Mouse (Mus musculus): Measurements from ENCODE around the gene Stoml3. TPM values are rescaled to one million over a fixed set of nuclear protein-coding genes. Genes with fewer than 3 reads are reported as not detected.

The Stoml3 gene
- total and polyA plus RNA-seq, 3 experiments = not detected

DNA sequence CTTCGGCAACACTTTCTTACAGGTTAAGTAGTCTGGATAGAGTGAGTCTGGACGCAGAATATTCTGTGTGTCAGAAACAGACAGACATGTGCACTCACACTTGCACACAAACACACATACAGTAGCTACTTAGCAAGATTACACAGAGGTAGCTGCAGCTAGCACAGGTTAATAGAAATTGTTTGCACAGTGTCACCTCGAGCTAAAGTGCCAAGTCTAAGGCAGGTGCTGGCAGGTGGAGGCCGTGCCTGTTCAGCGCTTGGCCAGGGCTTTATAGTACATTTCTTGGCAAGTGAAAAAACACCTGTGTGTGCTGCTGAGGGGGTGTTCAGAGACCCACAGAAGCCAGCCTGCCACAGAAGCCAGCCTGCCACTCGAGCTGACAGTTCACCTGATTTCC, 41.9 kb downstream of the Stoml3 start:
- TF ChIP-seq USF2 (conservative IDR thresholded peaks at IDR 0.05; ENCODE audit: low read depth, low read length) (no peak), JUN (IDR thresholded peaks at IDR 0.05; ENCODE audit: insufficient read depth, low read depth, low read length) (no peak), E2F4 (IDR thresholded peaks at IDR 0.05; ENCODE audit: insufficient replicate concordance, low read depth, low read length) (no peak), PAX5 (IDR thresholded peaks at IDR 0.05; ENCODE audit: low read length) (no peak), POLR2A (IDR thresholded peaks at IDR 0.05; ENCODE audit: low read depth, low read length) (no peak), MAX (IDR thresholded peaks at IDR 0.05; ENCODE audit: low read length) (no peak), SIN3A (IDR thresholded peaks at IDR 0.05; ENCODE audit: low read length) (no peak), ETS1 (conservative IDR thresholded peaks at IDR 0.05; ENCODE audit: low read depth, low read length) (no peak), RCOR1 (conservative IDR thresholded peaks at IDR 0.05; ENCODE audit: low read depth, low read length) (no peak), EP300 (IDR thresholded peaks at IDR 0.05; ENCODE audit: low read length) (no peak), ZKSCAN1 (IDR thresholded peaks at IDR 0.05; ENCODE audit: borderline replicate concordance, low read depth, low read length) (no peak), SMC3 (IDR thresholded peaks at IDR 0.05; ENCODE audit: low read depth, low read length) (no peak), KAT2A (IDR thresholded peaks at IDR 0.05; ENCODE audit: insufficient replicate concordance, low read length) (no peak), IRF4 (IDR thresholded peaks at IDR 0.05; ENCODE audit: low read depth, low read length) (no peak)
- dilution Hi-C loops (cut with MboI; ENCODE audit: extremely low pct_ligation_motif_present, extremely low pct_unique_long_range_greater_than_20kb, low sequenced_read_pairs) (no loop called here), in situ Hi-C loops (cut with MboI; ENCODE audit: low pct_ligation_motif_present, low pct_unique_long_range_greater_than_20kb, low sequenced_read_pairs) (no loop called here)
- H3K36me3 ChIP-seq (replicated peaks in 1 of 2; ENCODE audit: control insufficient read depth in 1 of 2, insufficient read depth in 1 of 2, low read length in 1 of 2) = no peaks in the 10 kb centered on the region
- no peak for DNase-seq (ENCODE audit: extremely low read depth)
- H3K79me2 ChIP-seq (replicated peaks; ENCODE audit: control insufficient read depth, extremely low read depth, insufficient read depth, poor library complexity, severe bottlenecking) = no peaks in the 10 kb centered on the region
- H3K4me2 ChIP-seq (ENCODE audit: insufficient read depth, low read depth, poor library complexity, severe bottlenecking) = no peak overlapping the region
- no peaks in the 10 kb centered on the region for H3K9me3 ChIP-seq (replicated peaks; ENCODE audit: low read length)
- no peaks in the 10 kb centered on the region for H3K27me3 ChIP-seq (replicated peaks)
- no peak overlapping the region for H3K9ac ChIP-seq (ENCODE audit: insufficient read depth, low read depth)
- H3K27ac ChIP-seq (ENCODE audit: insufficient read depth, low read depth) = no peak overlapping the region
- no peak overlapping the region for H3K4me3 ChIP-seq (replicated peaks in 1 of 3; ENCODE audit: low read depth in 2 of 3, low read length in 2 of 3, poor library complexity in 1 of 3)
- H3K4me1 ChIP-seq (ENCODE audit: control insufficient read depth in 1 of 2, insufficient read depth in 2 of 2) = peaks cover 0 to 4% of the 10 kb centered on the region in 2 experiments; a peak in 2 of 4 replicates

- Histone ChIP-seq H3K36me3 (replicated peaks in 1 of 2; ENCODE audit: control insufficient read depth in 1 of 2, insufficient read depth in 1 of 2, low read length in 1 of 2) (no peaks in the 10 kb centered on the region), H3K4me2 (ENCODE audit: insufficient read depth, low read depth, poor library complexity, severe bottlenecking) (no peak overlapping the region), H3K79me2 (replicated peaks; ENCODE audit: control insufficient read depth, extremely low read depth, insufficient read depth, poor library complexity, severe bottlenecking) (no peaks in the 10 kb centered on the region), H3K9me3 (replicated peaks; ENCODE audit: low read length) (no peaks in the 10 kb centered on the region), H3K4me3 (replicated peaks in 1 of 3; ENCODE audit: low read depth in 2 of 3, low read length in 2 of 3, poor library complexity in 1 of 3) (no peak overlapping the region), H3K27ac (ENCODE audit: insufficient read depth, low read depth) (no peak overlapping the region), H3K9ac (ENCODE audit: insufficient read depth, low read depth) (no peak overlapping the region), H3K27me3 (replicated peaks) (no peaks in the 10 kb centered on the region), H3K4me1 (ENCODE audit: control insufficient read depth in 1 of 2, insufficient read depth in 2 of 2) (no peaks in the 10 kb centered on the region)
- in situ Hi-C loops (cut with MboI; ENCODE audit: low pct_ligation_motif_present, low pct_unique_long_range_greater_than_20kb, low sequenced_read_pairs) (no loop called here), dilution Hi-C loops (cut with MboI; ENCODE audit: extremely low pct_ligation_motif_present, extremely low pct_unique_long_range_greater_than_20kb, low sequenced_read_pairs) (no loop called here)
- no peak for TF ChIP-seq MAFK (IDR thresholded peaks at IDR 0.05; ENCODE audit: insufficient replicate concordance, low read length)
- no peak for TF ChIP-seq ZKSCAN1 (IDR thresholded peaks at IDR 0.05; ENCODE audit: borderline replicate concordance, low read depth, low read length)
- TF ChIP-seq NRF1 (IDR thresholded peaks at IDR 0.05; ENCODE audit: low read depth, low read length) = no peak
- no peak for TF ChIP-seq RAD21 (IDR thresholded peaks at IDR 0.05; ENCODE audit: low read depth, low read length)
- TF ChIP-seq CHD1 (IDR thresholded peaks at IDR 0.05; ENCODE audit: low read depth, low read length) = no peak
- no peak for TF ChIP-seq ZMIZ1 (IDR thresholded peaks at IDR 0.05; ENCODE audit: low read depth, low read length)
- TF ChIP-seq SIN3A (IDR thresholded peaks at IDR 0.05; ENCODE audit: low read length) = no peak
- no peak for TF ChIP-seq NELFE (IDR thresholded peaks at IDR 0.05; ENCODE audit: low read depth, low read length)
- TF ChIP-seq KAT2A (IDR thresholded peaks at IDR 0.05; ENCODE audit: insufficient replicate concordance, low read length) = no peak
- no peak for TF ChIP-seq MXI1 (IDR thresholded peaks at IDR 0.05; ENCODE audit: low read depth, low read length)
- no peak for TF ChIP-seq PAX5 (IDR thresholded peaks at IDR 0.05; ENCODE audit: low read length)
- TF ChIP-seq GABPA (IDR thresholded peaks at IDR 0.05; ENCODE audit: insufficient replicate concordance, low read depth, low read length) = no peak
- TF ChIP-seq USF2 (conservative IDR thresholded peaks at IDR 0.05; ENCODE audit: low read depth, low read length) = no peak
- no peak for TF ChIP-seq USF1 (IDR thresholded peaks at IDR 0.05; ENCODE audit: low read depth, low read length)
- no peak for TF ChIP-seq MYC (IDR thresholded peaks at IDR 0.05; ENCODE audit: low read depth, low read length)
- no peak for TF ChIP-seq MAX (IDR thresholded peaks at IDR 0.05; ENCODE audit: low read length)
- DNase-seq (ENCODE audit: extremely low read depth) = no peak
These were observed 43.6 kb downstream of the Stoml3 start for GRCm38 (mm10) chr3:53532091-53532490.

All from CH12.LX (cell line).